Mouse (Mus musculus) liver, embryonic 15.5 days (tissue): ENCODE data around the gene M6pr. TPM values are rescaled to one million over a fixed set of nuclear protein-coding genes. Genes with fewer than 3 reads are reported as not detected.

Experiments used
- ATAC-seq: fragments of 200-750 bp; cut with Nextera tagmentation; 2 replicates; pipeline ENCODE4 v1.8.0; 2017; ENCODE audit warnings: moderate number of reproducible peaks, mild to moderate bottlenecking, moderate library complexity; ENCODE audit not compliant: insufficient read depth
- H3K27ac ChIP-seq: fragments of 300-500 bp; sonication (generic); replicated peaks from 2 replicates; pipeline ENCODE4 v1.5.1; 2015; ENCODE audit warnings: mild to moderate bottlenecking, inconsistent platforms
- H3K27me3 ChIP-seq: fragments of 300-500 bp; sonication (generic); 2 replicates; pipeline ENCODE4 v1.6.1; 2015; ENCODE audit warnings: mild to moderate bottlenecking, inconsistent platforms
- H3K36me3 ChIP-seq: fragments of 300-500 bp; sonication (generic); replicated peaks from 2 replicates; pipeline ENCODE4 v1.6.1; 2015; ENCODE audit warnings: moderate library complexity, mild to moderate bottlenecking, inconsistent platforms
- H3K4me1 ChIP-seq: fragments of 300-500 bp; sonication (generic); replicated peaks from 2 replicates; pipeline ENCODE4 v1.6.1; 2015; ENCODE audit warnings: inconsistent platforms
- H3K4me2 ChIP-seq: fragments of 300-500 bp; sonication (generic); 2 replicates; pipeline ENCODE4 v1.6.1; 2015; ENCODE audit warnings: moderate library complexity, mild to moderate bottlenecking, inconsistent platforms
- H3K4me3 ChIP-seq: fragments of 300-500 bp; sonication (generic); replicated peaks from 2 replicates; pipeline ENCODE4 v1.5.1; 2015; ENCODE audit warnings: mild to moderate bottlenecking, inconsistent platforms
- H3K9ac ChIP-seq: fragments of 300-500 bp; sonication (generic); 2 replicates; pipeline ENCODE4 v1.6.1; 2015; ENCODE audit warnings: moderate library complexity, mild to moderate bottlenecking, inconsistent platforms
- H3K9me3 ChIP-seq: fragments of 300-500 bp; sonication (generic); replicated peaks from 2 replicates; pipeline ENCODE4 v1.6.1; 2016; ENCODE audit warnings: inconsistent platforms
- WGBS: fragments of 180-500 bp; shearing (Covaris S2); methylation state at CpG from one replicate; pipeline ENCODE4 v1.1.7; 2015; ENCODE audit warnings: mixed read lengths; ENCODE audit not compliant: insufficient replicate concordance; 5-methylcytosine and 5-hydroxymethylcytosine counted together
- polyA plus RNA-seq: library from polyadenylated mRNA; unstranded; fragments of >200 nt; fragmentation: Nextera tagmentation; extraction: Ambion mirVana; gene quantifications from 2 replicates; pipeline ENCODE4 v1.2.1, GENCODE M21; 2015

The M6pr gene
- polyA plus RNA-seq, 1 experiment from 2014 or later = 85.3 TPM

DNA sequence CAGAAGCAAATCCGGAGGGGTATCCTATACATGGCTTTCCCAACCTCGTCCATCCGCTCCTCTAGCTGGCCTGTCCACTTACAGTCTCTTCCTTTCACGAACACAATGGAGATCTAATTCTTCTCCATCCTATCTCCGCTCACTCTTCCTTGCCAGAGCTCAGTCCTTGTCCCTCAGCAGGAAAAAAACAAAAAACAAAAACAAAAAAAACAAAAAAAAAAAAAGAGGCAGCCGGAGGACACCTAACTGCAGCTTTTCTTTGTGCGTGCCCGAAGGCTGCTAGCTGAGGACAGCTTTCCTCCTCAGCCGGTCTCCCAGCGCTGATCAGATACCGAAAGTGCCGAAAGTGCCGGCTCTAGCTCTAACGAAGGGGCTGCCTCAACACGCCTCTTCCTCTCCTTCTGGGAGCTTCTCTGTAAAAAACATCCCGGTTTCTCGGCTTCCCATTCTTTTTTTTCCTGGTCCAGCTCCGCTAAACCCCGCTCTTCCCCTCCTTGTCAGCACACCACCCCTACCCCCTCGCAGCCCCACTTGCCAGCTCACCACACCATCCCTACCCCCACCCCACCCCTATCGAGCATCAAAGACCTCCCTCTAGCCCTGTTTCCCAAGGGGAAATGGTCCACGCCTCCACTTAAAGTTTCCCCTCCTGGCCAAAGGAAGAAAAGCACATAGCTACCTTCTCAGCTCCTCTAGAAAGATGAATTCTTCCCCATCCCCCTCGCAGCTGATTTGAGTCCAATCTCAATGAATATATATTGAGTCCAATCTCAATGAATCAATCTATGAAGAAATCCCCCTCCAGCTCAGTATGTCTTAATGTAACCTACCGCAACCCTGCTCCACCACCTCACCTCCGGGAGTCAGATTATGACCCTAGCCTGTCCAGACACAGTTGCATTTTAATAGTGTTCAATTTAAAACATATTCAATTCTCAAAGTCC lies 11.0 kb upstream of the M6pr start:
- Histone ChIP-seq H3K9ac (peak overlapping the region; percentile 21; the same call in 1 of the 2 replicates), H3K9me3 (no peaks in the 10 kb centered on the region), H3K36me3 (no peaks in the 10 kb centered on the region), H3K4me1 (peaks cover 11% of the 10 kb centered on the region; the same call in 1 of the 2 replicates), H3K27me3 (no peaks in the 10 kb centered on the region; the same call in 1 of the 2 replicates), H3K4me3 (peak overlapping the region; percentile 46), H3K4me2 (peak overlapping the region; percentile 69), H3K27ac (no peak overlapping the region)
- WGBS = 9% methylated on average over 25 of the region's 25 CpGs
- no peak for ATAC-seq

DNA sequence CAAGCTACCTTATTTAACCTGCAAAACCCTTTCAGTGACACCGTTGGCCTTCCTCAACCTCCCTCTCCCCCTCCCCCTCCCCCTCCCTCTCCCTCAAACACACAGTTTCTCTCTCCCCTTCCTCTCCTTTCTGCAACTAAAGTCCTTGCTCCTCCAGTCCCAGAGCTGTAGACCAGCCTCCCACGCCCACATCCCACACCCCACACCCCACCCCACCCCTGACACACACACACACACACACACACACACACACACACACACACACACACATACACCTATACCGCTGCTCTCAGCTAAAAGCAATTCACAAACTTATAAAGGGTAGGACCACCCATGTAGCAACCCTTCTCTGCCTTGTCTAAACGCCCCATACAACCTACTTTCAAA lies 10.3 kb upstream of the M6pr start:
- Histone ChIP-seq H3K4me2 (no peak overlapping the region; the same call in 1 of the 2 replicates), H3K9ac (no peak overlapping the region), H3K36me3 (no peaks in the 10 kb centered on the region), H3K4me1 (peaks cover 11% of the 10 kb centered on the region; the same call in 1 of the 2 replicates), H3K27ac (no peak overlapping the region), H3K9me3 (no peaks in the 10 kb centered on the region), H3K27me3 (no peaks in the 10 kb centered on the region; the same call in 1 of the 2 replicates), H3K4me3 (no peak overlapping the region)
- 58% methylated on average over 4 of the region's 4 CpGs for WGBS
- ATAC-seq = no peak

DNA sequence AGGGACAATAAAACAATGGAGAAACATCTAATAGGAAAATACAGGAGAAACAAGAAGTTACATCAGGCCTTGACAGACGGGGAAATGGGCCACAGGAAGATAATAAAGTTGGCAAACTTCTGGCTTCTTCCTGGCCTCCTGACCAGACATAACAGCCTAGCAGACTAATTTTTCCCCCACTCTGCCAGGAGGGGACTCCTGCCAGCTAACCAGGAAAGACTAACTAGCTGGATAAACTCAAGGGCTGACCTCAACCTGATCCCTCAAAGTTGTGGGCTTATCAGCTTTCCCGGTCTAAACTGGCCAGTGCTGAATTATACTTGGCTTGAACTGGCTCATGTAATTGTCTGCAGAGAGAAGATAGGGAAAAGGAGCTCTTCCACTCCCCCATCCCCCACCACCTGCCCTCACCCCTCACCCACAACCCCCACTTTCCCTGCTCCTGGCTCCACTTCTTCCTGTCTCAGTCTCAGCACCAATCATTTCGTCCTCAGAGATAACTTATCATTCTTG lies 8.8 kb upstream of the M6pr start:
- Histone ChIP-seq H3K9me3 (no peaks in the 10 kb centered on the region), H3K4me2 (no peak overlapping the region), H3K4me3 (no peak overlapping the region), H3K4me1 (peaks cover 11% of the 10 kb centered on the region; the same call in 1 of the 2 replicates), H3K27me3 (no peaks in the 10 kb centered on the region; the same call in 1 of the 2 replicates), H3K9ac (no peak overlapping the region), H3K27ac (no peak overlapping the region), H3K36me3 (no peaks in the 10 kb centered on the region)
- 13% methylated on average over 3 of the region's 3 CpGs for WGBS
- ATAC-seq = no peak

DNA sequence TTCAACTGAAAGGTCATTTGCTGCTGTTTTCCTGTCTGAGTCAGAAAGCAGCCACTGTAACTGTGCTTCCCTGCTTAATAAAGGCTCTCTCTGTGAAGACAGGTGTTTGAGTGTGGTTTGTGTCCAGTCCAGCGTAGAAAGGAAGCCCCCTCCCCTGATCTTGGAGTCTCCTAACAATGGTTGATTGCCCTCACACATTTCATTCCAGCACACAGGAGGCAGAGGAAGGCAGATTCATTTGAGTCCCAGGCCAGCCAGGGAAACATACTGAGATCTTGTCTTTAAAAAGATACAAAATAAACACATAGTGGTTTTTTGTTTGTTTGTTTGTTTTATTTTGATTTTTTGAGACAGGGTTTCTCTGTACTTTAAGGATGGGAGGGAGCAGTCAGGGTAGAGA lies 6.4 kb upstream of the M6pr start:
- H3K4me2 ChIP-seq = no peak overlapping the region
- no peak for ATAC-seq
- 64% methylated on average over 1 of the region's 1 CpGs for WGBS

DNA sequence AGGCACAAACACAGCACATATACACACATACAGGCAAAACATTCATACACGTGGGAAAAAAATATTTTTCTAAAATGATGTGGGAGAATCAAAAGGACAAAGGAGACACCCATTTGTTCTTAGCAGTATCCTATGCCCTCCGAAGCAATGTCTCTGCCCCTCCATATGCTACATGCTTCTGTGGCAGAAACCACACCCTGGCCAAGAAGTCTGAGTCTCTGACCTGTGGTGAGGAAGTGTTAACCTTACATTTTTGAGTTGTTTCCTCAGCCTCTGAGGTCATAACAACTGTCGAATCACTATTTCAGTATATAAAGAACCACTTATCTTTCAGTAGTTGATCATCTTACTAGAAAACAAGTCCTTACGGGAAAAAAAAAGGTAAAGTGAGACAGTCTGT lies 5.9 kb upstream of the M6pr start:
- H3K27ac ChIP-seq = no peak overlapping the region
- H3K4me3 ChIP-seq = no peak overlapping the region
- no peaks in the 10 kb centered on the region for H3K9me3 ChIP-seq
- H3K36me3 ChIP-seq = no peaks in the 10 kb centered on the region
- whole genome bisulfite sequencing = 53% methylated on average over 4 of the region's 4 CpGs
- H3K4me1 ChIP-seq = peaks cover 4% of the 10 kb centered on the region; the same call in 1 of the 2 replicates
- ATAC-seq = no peak
- H3K4me2 ChIP-seq = no peak overlapping the region
- no peaks in the 10 kb centered on the region for H3K27me3 ChIP-seq
- no peak overlapping the region for H3K9ac ChIP-seq

More for the DNA sequence above, 6.4 kb upstream of the M6pr start:
- Histone ChIP-seq H3K4me3 (no peak overlapping the region), H3K27me3 (no peaks in the 10 kb centered on the region), H3K9ac (no peak overlapping the region), H3K9me3 (no peaks in the 10 kb centered on the region), H3K27ac (no peak overlapping the region), H3K36me3 (no peaks in the 10 kb centered on the region), H3K4me1 (peaks cover 10% of the 10 kb centered on the region; the same call in 1 of the 2 replicates)

DNA sequence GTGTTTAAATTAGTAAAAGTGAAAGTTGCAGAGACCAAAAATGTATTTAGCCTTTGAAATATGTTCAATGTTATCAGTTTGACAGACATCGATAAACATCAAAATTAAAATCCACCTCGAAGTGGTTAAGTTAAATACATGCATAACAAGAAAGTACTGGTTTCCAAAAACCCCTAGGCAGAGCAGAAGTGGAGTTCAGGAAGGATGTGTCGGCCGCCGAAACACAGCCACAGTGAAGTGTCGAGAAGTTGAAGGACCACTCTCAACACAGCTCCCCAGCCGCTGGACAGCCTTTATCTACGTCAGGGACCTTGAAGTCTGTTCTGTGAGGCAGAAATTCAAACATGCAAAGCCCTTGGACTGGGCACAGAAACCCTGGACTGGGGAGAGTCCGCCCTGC lies 5.0 kb upstream of the M6pr start:
- 53% methylated on average over 9 of the region's 9 CpGs for WGBS
- no peak for ATAC-seq
- Histone ChIP-seq H3K4me2 (no peak overlapping the region), H3K36me3 (no peaks in the 10 kb centered on the region), H3K27me3 (no peaks in the 10 kb centered on the region), H3K4me1 (peaks cover 4% of the 10 kb centered on the region; the same call in 1 of the 2 replicates), H3K9ac (no peak overlapping the region), H3K9me3 (no peaks in the 10 kb centered on the region), H3K27ac (no peak overlapping the region), H3K4me3 (no peak overlapping the region)

DNA sequence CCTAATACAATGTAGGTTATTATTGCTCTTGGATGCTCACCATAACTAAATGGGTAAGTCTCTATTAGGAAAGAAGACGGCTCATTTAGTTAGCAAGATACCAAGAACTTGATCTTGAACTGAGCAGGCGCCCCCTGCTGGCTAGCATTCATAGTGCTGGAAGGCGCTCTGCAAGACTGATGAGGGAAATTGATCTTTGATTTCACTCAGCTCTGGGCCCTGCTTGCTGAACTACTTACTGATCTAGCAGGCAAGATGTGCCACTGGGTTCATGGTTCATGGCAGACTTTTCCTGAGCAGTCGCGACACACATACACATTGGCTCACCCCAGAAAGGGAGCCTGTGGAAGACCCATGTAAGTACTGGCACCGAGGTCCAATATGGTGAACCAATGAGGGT lies 4.2 kb upstream of the M6pr start:
- Histone ChIP-seq H3K4me3 (no peak overlapping the region), H3K4me2 (no peak overlapping the region), H3K27ac (no peak overlapping the region), H3K9me3 (no peaks in the 10 kb centered on the region), H3K4me1 (peaks cover 5% of the 10 kb centered on the region), H3K9ac (no peak overlapping the region), H3K27me3 (no peaks in the 10 kb centered on the region), H3K36me3 (no peaks in the 10 kb centered on the region)
- ATAC-seq = no peak
- WGBS = 26% methylated on average over 6 of the region's 6 CpGs

DNA sequence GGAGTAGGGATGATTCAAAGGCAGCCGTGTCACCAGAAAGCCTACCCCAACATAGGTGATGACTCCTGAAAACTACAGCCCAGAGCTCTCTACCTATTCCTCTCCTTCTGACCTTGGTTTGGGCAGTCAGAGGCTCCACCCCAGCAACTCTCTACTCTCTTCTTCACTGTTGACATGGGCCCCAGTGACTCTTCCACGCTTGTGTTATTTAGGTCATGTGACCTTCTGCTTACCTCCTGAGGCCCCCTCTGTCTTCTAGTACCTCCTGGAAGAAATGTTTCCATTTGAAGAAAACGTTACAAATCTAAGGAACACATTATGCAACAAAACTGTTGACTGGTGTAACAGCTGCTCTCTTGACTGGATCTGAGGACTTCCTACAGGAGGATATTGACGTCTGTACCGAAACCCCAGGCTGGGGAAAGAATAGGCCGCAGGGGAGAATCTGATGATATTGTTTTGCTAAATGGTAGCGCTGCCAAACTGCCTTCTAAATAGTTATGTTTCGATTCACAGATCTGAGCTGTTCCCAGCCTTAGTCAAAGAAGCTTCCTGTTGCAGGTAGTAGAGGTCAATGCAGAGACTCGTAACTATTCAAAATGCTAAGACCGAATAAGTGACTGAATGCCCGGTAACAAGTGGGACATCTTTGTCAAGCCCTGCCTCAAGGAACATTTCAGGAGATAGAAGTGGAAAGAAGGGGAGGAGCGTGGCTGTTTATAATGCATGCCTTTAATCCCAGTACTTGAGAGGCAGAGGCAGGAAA lies 3.5 kb upstream of the M6pr start:
- H3K36me3 ChIP-seq = no peaks in the 10 kb centered on the region
- H3K9ac ChIP-seq = no peak overlapping the region
- no peaks in the 10 kb centered on the region for H3K27me3 ChIP-seq
- H3K9me3 ChIP-seq = no peaks in the 10 kb centered on the region
- no peak overlapping the region for H3K4me3 ChIP-seq
- no peak for ATAC-seq
- 69% methylated on average over 12 of the region's 12 CpGs for WGBS
- no peak overlapping the region for H3K4me2 ChIP-seq
- H3K4me1 ChIP-seq = peaks cover 11% of the 10 kb centered on the region
- H3K27ac ChIP-seq = no peak overlapping the region

DNA sequence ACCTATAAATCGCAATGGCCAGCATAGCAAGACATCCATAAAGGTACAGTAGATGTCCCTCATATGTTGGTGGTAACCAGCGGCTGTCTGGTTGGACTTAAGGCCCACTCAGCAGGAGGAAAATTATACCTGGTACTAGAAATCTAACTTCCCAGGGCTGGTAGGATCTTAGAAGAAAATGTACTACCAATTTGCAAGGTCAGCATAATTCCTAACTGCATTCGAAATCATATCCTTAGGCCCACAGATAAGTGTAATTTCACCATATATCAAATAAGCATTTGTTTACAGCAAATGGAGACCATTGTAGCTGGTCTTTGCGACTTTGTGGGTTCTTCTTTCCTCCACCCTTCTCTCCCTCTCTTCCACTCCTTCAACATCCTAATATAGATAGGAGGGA lies 1.8 kb upstream of the M6pr start:
- Histone ChIP-seq H3K4me3 (no peak overlapping the region), H3K9me3 (no peaks in the 10 kb centered on the region), H3K27me3 (no peaks in the 10 kb centered on the region), H3K9ac (no peak overlapping the region), H3K36me3 (no peaks in the 10 kb centered on the region), H3K27ac (no peak overlapping the region), H3K4me1 (peaks cover 27% of the 10 kb centered on the region), H3K4me2 (no peak overlapping the region)
- no peak for ATAC-seq
- WGBS = 58% methylated on average over 4 of the region's 4 CpGs

DNA sequence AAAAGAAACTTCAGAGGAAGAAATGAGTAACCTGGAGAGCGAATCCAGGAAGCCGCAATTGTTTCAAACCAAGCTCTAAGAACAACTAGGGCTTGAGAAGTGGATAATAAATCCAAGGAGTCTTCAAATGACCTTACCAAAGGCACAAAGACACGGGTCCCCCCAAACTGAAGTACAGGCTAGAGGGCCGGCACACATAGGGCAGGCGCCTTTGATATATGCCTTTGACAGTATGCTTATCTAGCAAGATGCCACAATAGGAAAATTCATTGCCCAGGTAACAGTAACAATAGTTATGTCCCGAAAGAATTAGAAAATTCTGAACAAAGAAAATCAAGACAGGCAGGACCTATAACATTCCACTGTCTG lies 400 bp upstream of the M6pr start:
- WGBS = 67% methylated on average over 6 of the region's 6 CpGs
- no peak for ATAC-seq
- Histone ChIP-seq H3K4me3 (peak overlapping the region; percentile 86), H3K27me3 (no peaks in the 10 kb centered on the region), H3K9me3 (no peaks in the 10 kb centered on the region), H3K4me2 (peak overlapping the region; percentile 79), H3K27ac (no peak overlapping the region), H3K4me1 (peaks cover 27% of the 10 kb centered on the region), H3K9ac (no peak overlapping the region), H3K36me3 (peaks cover 14% of the 10 kb centered on the region)

DNA sequence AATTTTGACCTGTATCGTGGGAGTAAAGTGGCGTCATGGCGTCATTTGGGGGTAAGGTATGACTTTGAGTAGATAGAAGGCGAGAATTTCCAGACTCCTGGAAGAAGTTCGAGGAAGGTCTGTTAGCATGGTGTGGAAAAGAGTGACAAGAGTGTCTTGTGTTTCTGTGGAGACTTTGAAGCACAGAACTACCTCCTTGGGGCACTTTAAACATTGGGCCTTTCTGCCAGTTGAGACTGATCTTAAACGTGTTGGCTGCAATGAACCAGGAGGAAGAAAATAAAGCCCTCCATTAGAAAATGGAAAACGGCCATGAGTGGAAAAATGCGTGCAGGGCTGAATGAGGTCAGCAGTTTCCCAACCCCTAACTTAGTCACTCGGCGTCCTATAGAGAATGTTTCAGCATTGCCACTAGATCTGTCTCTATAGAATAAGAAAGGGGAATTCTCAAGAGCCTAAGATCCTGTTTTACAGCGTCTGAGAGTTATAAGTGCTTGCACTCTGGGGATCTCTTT lies 983 bp downstream of the M6pr start:
- Histone ChIP-seq H3K4me2 (peak overlapping the region; percentile 79), H3K27ac (peak overlapping the region; percentile 85), H3K4me1 (peaks cover 27% of the 10 kb centered on the region), H3K9ac (peak overlapping the region; percentile 91), H3K9me3 (no peaks in the 10 kb centered on the region), H3K27me3 (no peaks in the 10 kb centered on the region), H3K36me3 (peaks cover 28% of the 10 kb centered on the region), H3K4me3 (peak overlapping the region; percentile 86)
- ATAC-seq = no peak
- under 1% methylated on average over 11 of the region's 11 CpGs for WGBS
